Mouse (Mus musculus): ENCODE data around the gene Adcy4.

GRCm38 (mm10) chr14:55814885-55815284 lies 31.0 kb upstream of the Adcy4 start:
- TF ChIP-seq CTCF (IDR thresholded peaks at IDR 0.05) (no peak), EP300 (IDR thresholded peaks at IDR 0.05) (no peak)

Data from lung, postnatal 0 days (tissue).